Mouse (Mus musculus): Measurements from ENCODE around the gene Slc9a8.
A peak's percentile ranks its signal among the peaks of the same experiment; 100 is the strongest.

Gene Slc9a8

GRCm38 (mm10) chr2:167415970-167416563 lies 5.4 kb upstream of the Slc9a8 start:
- DNase-seq = peak; percentile 95

GRCm38 (mm10) chr2:167417048-167417447 lies 4.5 kb upstream of the Slc9a8 start:
- no peak for DNase-seq

- peak; percentile 83 for DNase-seq
These were observed 3.8 kb upstream of the Slc9a8 start for GRCm38 (mm10) chr2:167417694-167418093.

- peak; percentile 83 for DNase-seq
These were observed 2.3 kb upstream of the Slc9a8 start for GRCm38 (mm10) chr2:167419204-167419603.

GRCm38 (mm10) chr2:167420811-167421241 lies 686 bp upstream of the Slc9a8 start:
- DNase-seq = peak; percentile 40

- no peak for DNase-seq
These were observed 598 bp downstream of the Slc9a8 start for GRCm38 (mm10) chr2:167422150-167422470.

GRCm38 (mm10) chr2:167423031-167423611 lies 1.6 kb downstream of the Slc9a8 start:
- DNase-seq = peak; percentile 55

GRCm38 (mm10) chr2:167424040-167424439 lies 2.5 kb downstream of the Slc9a8 start:
- DNase-seq = no peak

- DNase-seq = no peak
These were observed 3.0 kb downstream of the Slc9a8 start for GRCm38 (mm10) chr2:167424516-167424915.

GRCm38 (mm10) chr2:167425407-167425806 lies 3.9 kb downstream of the Slc9a8 start:
- DNase-seq = no peak

- DNase-seq = no peak
These were observed 8.1 kb downstream of the Slc9a8 start for GRCm38 (mm10) chr2:167429596-167429995.

- no peak for DNase-seq
These were observed 9.4 kb downstream of the Slc9a8 start for GRCm38 (mm10) chr2:167430737-167431417.

GRCm38 (mm10) chr2:167431418-167431776 lies 9.9 kb downstream of the Slc9a8 start:
- no peak for DNase-seq

GRCm38 (mm10) chr2:167434570-167434969 lies 13.1 kb downstream of the Slc9a8 start:
- no peak for DNase-seq

GRCm38 (mm10) chr2:167435631-167436030 lies 14.1 kb downstream of the Slc9a8 start:
- DNase-seq = peak; percentile 89

GRCm38 (mm10) chr2:167436371-167436770 lies 14.9 kb downstream of the Slc9a8 start:
- DNase-seq = no peak

- DNase-seq = peak; percentile 87
These were observed 17.9 kb downstream of the Slc9a8 start for GRCm38 (mm10) chr2:167439422-167439821.

GRCm38 (mm10) chr2:167443411-167444193 lies 22.1 kb downstream of the Slc9a8 start:
- no peak for DNase-seq

GRCm38 (mm10) chr2:167445911-167446780 lies 24.6 kb downstream of the Slc9a8 start:
- no peak for DNase-seq

- DNase-seq = no peak
These were observed 25.7 kb downstream of the Slc9a8 start for GRCm38 (mm10) chr2:167447207-167447606.

- DNase-seq = no peak
These were observed 26.1 kb downstream of the Slc9a8 start for GRCm38 (mm10) chr2:167447629-167448028.

All from kidney, adult 9 months (tissue).